Mouse (Mus musculus) liver, adult 2 months (tissue): ENCODE measurements around the gene Atp2c1. TPM values are rescaled to one million over a fixed set of nuclear protein-coding genes. Genes with fewer than 3 reads are reported as not detected.

Source experiments
- DNase-seq: peaks from one replicate; pipeline ENCODE4 v3.0.0-alpha.2; 2011; ENCODE audit warnings: low read depth, low spot score; ENCODE audit errors: extremely low read depth
- H3K27ac ChIP-seq: fragments of 200-500 bp; replicated peaks from 2 replicates; pipeline ENCODE4 v1.5.1; 2012; ENCODE audit warnings: low read depth, mild to moderate bottlenecking, control low read depth, inconsistent platforms, low read length; ENCODE audit not compliant: insufficient read depth
- H3K27me3 ChIP-seq: fragments of 200-500 bp; 2 replicates; pipeline ENCODE4 v1.6.1; 2012; ENCODE audit warnings: mild to moderate bottlenecking, moderate library complexity, low read length, inconsistent platforms; ENCODE audit not compliant: control insufficient read depth, insufficient read depth
- H3K36me3 ChIP-seq: fragments of 200-500 bp; 2 replicates; pipeline ENCODE4 v1.6.1; 2012; ENCODE audit warnings: low read length, inconsistent platforms; ENCODE audit not compliant: control insufficient read depth, insufficient read depth
- H3K4me1 ChIP-seq: fragments of 200-500 bp; 2 replicates; pipeline ENCODE4 v1.6.1; 2011; ENCODE audit warnings: low read length; ENCODE audit not compliant: control insufficient read depth, insufficient read depth
- H3K4me3 ChIP-seq: fragments of 200-500 bp; 2 replicates; pipeline ENCODE4 v1.5.1; 2011; ENCODE audit warnings: low read depth, mild to moderate bottlenecking, control low read depth, low read length, moderate library complexity; ENCODE audit not compliant: insufficient read depth
- H3K79me2 ChIP-seq: fragments of 200-500 bp; 2 replicates; pipeline ENCODE4 v1.6.1; 2012; ENCODE audit warnings: inconsistent platforms, mild to moderate bottlenecking, low read length, moderate library complexity; ENCODE audit not compliant: control insufficient read depth, insufficient read depth
- H3K9ac ChIP-seq: fragments of 200-500 bp; 2 replicates; pipeline ENCODE4 v1.6.1; 2012; ENCODE audit warnings: low read depth, mild to moderate bottlenecking, control low read depth, inconsistent platforms, low read length
- CTCF ChIP-seq: fragments of 200-500 bp; IDR thresholded peaks from 2 replicates; pipeline ENCODE4 v1.5.1; 2011; ENCODE audit warnings: low read depth, low read length, control low read depth
- POLR2A ChIP-seq: fragments of 200-500 bp; IDR thresholded peaks from 2 replicates; pipeline ENCODE4 v1.6.1; 2011; ENCODE audit warnings: low read length, control low read depth; ENCODE audit not compliant: insufficient read depth; ENCODE audit errors: extremely low read depth
- WGBS: fragments of 180-500 bp; shearing (Covaris S2); methylation state at CpG from one replicate; pipeline ENCODE4 v1.1.7; 2018; 5-methylcytosine and 5-hydroxymethylcytosine counted together
- polyA plus RNA-seq: library from polyadenylated mRNA; depleted of rRNA; stranded (reverse); fragments of >200 nt; gene quantifications from 2 replicates; pipeline ENCODE4 v1.2.3, GENCODE M21; 2012
- total RNA-seq: library from RNA; depleted of rRNA; stranded (reverse); fragments of >200 nt; gene quantifications from 2 replicates; pipeline ENCODE4 v1.2.3, GENCODE M21; 2014

The Atp2c1 gene
- total and polyA plus RNA-seq, 2 experiments, result 20.8 to 50.0 TPM

DNA sequence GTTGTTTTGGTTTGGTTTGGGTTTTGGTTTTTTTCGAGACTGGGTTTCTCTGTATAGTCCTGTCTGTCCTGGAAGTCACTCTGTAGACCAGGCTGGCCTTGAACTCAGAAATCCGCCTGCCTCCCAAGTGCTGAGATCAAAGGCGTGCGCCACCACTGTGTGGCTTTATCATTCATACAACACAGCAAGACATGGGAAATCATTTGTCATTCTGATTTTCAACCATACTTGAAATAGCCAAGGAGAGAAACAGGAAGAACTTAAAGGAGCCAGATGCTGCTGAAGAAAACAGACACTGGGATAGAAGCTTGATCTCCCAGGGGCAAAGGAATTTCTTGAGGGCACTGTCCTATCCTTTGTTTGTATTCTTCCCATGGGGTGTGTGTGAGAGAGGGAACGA is 136.5 kb downstream of the Atp2c1 start:
- Histone ChIP-seq H3K4me3 (no peak overlapping the region), H3K36me3 (no peaks in the 10 kb centered on the region), H3K9ac (no peak overlapping the region), H3K79me2 (no peaks in the 10 kb centered on the region), H3K27ac (no peak overlapping the region), H3K27me3 (no peaks in the 10 kb centered on the region), H3K4me1 (no peaks in the 10 kb centered on the region)
- whole genome bisulfite sequencing, result 49% methylated on average over 5 of the region's 5 CpGs
- no peak for DNase-seq
- TF ChIP-seq CTCF, result no peak
- TF ChIP-seq POLR2A, result no peak

DNA sequence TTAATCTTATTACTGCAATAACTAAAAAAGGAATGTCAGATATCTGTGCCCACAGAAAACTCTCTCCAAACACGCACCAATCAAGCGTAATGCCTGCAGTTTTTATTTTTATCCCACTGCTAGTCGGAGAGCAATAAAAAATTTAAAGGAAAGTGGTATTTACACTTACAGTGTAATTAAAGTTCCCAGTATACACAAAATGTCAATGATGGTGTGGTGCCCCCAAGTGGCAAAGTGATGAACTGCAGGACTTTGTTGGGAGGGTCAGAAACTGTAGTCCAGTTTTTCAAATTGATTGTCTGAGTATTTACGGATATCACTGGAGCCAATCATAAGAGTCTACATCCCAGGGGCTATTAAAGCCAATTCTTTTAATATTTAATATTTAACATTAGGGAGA is 137.8 kb downstream of the Atp2c1 start:
- H3K36me3 ChIP-seq, result no peaks in the 10 kb centered on the region
- TF ChIP-seq CTCF (peak; percentile 54), POLR2A (no peak)
- no peak overlapping the region for H3K27ac ChIP-seq
- WGBS, result 5% methylated on average over 4 of the region's 4 CpGs
- no peaks in the 10 kb centered on the region for H3K27me3 ChIP-seq
- DNase-seq, result peak; percentile 23
- no peaks in the 10 kb centered on the region for H3K4me1 ChIP-seq
- no peaks in the 10 kb centered on the region for H3K79me2 ChIP-seq
- H3K9ac ChIP-seq, result no peak overlapping the region
- no peak overlapping the region for H3K4me3 ChIP-seq

DNA sequence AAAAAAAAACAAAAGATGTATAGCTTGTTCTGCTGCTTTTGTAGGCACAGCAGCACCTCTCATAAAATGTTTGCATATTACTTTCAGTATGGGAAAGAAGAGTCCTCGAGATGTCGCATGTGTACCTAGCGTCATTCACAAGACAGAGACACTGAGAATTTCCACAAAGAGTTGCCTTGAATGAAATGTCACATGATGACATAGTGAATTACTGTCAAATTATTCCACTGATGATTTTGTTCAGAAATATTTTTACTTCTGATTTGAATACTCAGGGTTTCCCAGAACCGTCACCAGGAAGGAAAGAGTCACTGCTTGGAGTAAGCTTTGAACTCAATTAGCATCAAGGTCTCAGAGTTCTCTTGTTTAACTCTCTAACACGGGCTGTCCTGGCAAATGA is 139.7 kb downstream of the Atp2c1 start:
- TF ChIP-seq POLR2A (no peak), CTCF (no peak)
- Histone ChIP-seq H3K27ac (no peak overlapping the region), H3K79me2 (no peaks in the 10 kb centered on the region), H3K36me3 (no peaks in the 10 kb centered on the region), H3K4me3 (no peak overlapping the region), H3K27me3 (no peaks in the 10 kb centered on the region), H3K9ac (no peak overlapping the region), H3K4me1 (no peaks in the 10 kb centered on the region)
- 71% methylated on average over 5 of the region's 5 CpGs for WGBS
- no peak for DNase-seq

DNA sequence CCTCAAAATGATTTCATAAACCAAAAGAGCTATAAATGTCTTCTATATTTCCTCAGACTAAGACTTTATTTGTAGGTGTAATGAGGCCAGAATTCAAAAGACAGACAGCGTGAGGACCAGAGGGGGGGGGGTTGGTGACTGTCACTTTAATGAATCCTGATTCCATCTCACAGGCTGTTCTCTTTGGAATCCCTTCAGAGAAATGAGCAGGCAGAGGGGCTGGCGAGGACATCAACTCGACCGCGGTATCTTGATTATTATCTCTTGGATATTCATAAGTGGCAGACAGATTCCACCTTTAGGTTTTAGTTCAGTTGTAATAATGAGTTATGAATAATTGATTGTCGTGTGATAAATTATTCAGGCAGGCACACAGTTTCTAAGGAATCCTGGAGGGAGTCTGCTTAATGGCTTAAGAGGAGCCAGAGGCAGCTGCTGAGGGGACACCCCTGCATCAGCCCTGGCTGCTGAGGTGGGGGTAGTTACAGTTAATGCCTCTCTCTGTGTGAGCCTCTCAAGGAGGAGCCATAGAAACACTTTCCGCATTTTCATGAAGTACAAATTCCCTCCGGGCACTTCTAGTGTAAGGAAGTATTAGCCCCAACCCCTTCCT is 147.5 kb downstream of the Atp2c1 start:
- no peak overlapping the region for H3K4me3 ChIP-seq
- TF ChIP-seq CTCF, result no peak
- no peak for TF ChIP-seq POLR2A
- H3K79me2 ChIP-seq, result no peaks in the 10 kb centered on the region
- no peak overlapping the region for H3K27ac ChIP-seq
- H3K4me1 ChIP-seq, result no peaks in the 10 kb centered on the region
- H3K27me3 ChIP-seq, result no peaks in the 10 kb centered on the region
- no peak overlapping the region for H3K9ac ChIP-seq
- WGBS, result 80% methylated on average over 8 of the region's 8 CpGs
- H3K36me3 ChIP-seq, result no peaks in the 10 kb centered on the region
- DNase-seq, result no peak

DNA sequence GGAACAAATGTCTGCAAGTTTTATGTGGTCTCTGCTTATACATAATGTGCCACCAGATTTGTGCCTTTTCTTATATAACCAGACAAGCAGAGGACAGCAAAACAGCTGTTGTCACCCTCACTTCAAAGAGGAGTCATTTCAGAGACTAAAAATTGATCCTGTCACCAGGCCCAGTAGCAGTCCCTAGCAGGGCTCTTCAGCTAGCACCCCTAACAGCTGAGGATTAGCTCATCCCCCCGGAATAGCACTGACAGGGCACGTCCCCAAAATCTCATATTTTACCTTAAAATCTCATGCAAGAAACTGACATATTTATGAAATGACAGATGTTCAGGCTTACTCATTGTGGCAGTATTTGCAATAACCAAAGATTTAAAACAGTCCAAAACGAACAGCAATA is 149.5 kb downstream of the Atp2c1 start:
- no peak overlapping the region for H3K4me3 ChIP-seq
- H3K36me3 ChIP-seq, result no peaks in the 10 kb centered on the region
- H3K4me1 ChIP-seq, result no peaks in the 10 kb centered on the region
- no peaks in the 10 kb centered on the region for H3K27me3 ChIP-seq
- H3K9ac ChIP-seq, result no peak overlapping the region
- 66% methylated on average over 3 of the region's 3 CpGs for whole genome bisulfite sequencing
- TF ChIP-seq POLR2A (no peak), CTCF (no peak)
- H3K79me2 ChIP-seq, result no peaks in the 10 kb centered on the region
- no peak overlapping the region for H3K27ac ChIP-seq
- no peak for DNase-seq

DNA sequence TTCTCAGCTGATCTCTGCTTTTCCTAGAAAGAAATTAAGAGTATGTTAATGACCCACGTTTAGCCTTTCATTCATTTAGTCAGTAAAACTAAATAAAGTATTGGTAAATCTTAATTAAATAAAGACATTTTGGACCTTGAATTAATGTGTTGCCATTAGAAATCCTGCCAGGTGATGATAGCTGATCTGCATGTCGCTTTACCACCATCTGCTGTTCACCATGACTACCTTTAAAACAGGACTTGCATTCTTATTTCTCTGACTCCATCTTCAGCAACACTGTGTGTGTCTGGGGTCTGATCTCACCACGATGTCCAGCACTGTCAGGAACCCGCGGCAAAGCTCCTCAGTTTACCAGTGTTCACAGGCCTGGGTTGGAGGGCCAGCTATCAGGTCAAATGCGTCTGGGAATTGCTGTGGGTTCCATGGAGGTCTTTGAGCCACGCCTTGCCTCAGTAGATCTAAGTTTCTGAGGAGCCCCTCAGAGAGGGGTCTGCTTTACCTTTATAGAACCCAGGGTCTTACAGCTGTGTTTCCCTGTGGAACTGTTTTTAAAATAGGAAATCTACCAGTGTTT is 150.1 kb downstream of the Atp2c1 start:
- Histone ChIP-seq H3K4me3 (no peak overlapping the region), H3K36me3 (no peaks in the 10 kb centered on the region), H3K9ac (no peak overlapping the region), H3K27ac (no peak overlapping the region), H3K27me3 (no peaks in the 10 kb centered on the region), H3K79me2 (no peaks in the 10 kb centered on the region), H3K4me1 (no peaks in the 10 kb centered on the region)
- no peak for TF ChIP-seq CTCF
- TF ChIP-seq POLR2A, result no peak
- no peak for DNase-seq
- 68% methylated on average over 7 of the region's 7 CpGs for WGBS
